Mouse (Mus musculus) embryo, embryonic 10.5 days (tissue): ENCODE results near the gene Tnfaip1.
"Not testable (repeated sequence)": the region's sequence is repeated elsewhere in the genome, so short reads cannot be mapped to it uniquely, and the experiment has no call there.

ENCODE experiments used
- DNase-seq: peaks from one replicate; pipeline ENCODE4 v3.0.0-alpha.2; 2015; ENCODE audit warnings: low spot score

Gene Tnfaip1

DNA sequence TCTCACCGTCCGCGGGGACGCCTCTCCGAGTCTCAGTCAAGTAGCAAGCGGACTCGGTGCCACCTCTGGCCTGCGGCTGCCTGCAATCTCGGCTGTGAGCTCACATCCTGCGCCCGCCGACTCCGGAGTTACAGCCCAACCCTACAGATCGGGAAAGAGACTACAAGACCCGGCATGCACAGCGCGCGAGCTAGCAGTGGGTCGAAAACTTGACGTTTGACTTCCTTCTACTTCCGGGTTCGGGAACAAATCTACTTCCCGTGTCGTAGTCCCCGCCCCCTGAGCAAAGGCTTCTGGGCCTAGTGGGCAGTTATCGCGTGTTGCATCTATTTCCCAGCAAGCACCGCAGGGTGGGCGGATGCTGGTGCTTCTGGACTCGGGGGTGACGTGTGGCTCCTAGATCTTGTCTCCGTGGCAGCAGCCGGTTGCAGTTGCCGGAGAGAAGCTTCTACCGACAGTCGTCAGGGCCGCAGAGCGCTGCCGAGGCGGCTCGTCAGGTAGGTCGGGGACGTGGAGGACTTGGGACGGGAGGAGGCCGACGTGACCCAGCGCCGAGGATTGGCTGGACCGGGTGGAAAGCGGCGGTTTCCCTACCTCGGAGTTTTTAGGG is at the start of gene Tnfaip1, which contains the start of gene Ift20:
Gene Tnfaip1 (minus strand): TSS at position 253 of the 610 bp plus-strand sequence.
Gene Ift20 (plus strand): TSS at position 282 of the 610 bp plus-strand sequence.
- peak; percentile 100 for DNase-seq

DNA sequence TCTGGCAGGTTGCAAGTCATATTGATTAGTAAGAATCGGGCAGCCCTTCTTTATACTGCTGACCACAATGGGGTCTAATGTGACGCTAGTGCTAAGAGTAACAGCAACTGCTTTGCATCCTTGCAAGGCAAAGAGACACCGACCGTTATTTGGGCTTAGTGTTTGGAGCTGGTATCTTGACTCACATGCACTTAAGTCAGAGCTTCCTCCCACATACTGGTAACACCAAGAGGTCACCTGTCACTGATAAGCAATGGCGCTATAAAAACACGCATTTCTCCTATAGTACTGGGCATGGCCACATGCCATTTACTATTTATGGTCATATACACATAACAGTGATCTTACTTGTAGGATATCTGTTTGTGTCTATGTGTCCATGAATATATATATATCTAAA is 46.7 kb upstream of the Tnfaip1 start:
- DNase-seq: no peak

DNA sequence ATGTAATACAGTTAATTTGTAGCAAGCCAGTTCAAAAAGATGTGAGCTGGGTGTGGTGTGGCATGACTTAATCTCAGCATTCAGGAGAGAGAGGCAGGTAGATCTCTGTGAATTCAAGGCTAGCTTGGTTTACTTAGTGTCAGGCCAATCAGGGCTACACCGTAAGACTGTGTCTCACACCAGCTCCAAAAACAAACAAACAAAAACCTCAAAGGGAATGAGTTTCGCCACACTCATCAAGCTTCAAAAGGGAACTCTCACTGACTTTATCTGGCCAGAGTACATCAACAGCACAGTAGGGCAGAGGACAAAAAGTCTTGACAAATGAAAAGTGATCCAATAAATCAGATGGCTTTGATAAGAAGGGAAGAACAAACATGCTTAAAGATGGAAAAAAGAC is 38.8 kb upstream of the Tnfaip1 start:
- DNase-seq: no peak

DNA sequence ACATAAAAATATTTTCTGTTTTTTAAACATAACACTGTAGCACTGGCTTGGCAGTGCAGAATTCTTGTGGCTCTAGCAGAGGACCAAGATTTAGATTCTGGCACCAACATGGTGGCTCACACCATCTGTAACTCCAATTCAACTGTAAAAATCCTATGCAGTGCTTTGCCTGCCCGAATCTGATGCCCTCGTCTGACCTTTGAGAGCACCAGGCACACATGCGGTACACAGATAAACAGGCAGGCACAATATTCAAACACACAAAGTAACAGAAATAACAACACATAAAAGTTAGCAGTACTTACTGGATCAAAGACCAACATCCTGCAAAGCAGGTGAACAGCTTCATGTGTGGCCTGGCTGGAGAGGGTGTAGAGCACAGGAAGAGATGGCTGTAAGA is 38.4 kb upstream of the Tnfaip1 start:
- no peak for DNase-seq

DNA sequence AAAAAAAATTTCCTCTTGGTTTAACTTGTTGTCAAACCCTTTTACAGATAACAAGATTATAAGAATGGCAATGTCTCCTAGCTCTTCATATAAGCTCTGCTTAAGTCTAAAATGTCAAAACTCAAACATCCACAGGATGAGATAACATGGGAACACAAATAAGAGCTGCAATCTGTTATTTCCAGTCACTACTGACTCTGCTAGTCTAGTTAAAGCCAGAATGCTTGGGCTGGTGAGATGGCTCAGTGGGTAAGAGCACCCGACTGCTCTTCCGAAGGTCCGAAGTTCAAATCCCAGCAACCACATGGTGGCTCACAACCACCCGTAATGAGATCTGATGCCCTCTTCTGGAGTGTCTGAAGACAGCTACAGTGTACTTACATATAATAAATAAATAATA is 37.9 kb upstream of the Tnfaip1 start:
- DNase-seq: not testable (repeated sequence)

DNA sequence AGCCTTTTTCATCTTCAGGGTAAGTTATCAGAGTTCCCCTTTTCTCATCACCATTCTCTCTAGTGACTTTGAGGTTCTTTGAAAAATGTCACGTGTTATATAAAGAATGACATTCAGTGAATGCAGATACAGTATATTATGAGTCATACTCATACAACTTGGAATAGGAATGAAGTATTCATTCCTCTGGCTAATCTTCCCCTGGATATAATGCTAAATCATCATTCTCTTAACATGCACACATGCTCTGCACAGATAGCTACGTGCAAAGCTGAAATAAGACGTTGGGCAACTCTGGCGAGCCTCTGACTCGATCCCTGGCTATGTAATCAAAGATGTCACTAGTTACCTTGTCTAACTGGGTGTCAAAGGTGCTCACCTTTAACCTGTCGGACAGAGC is 35.7 kb upstream of the Tnfaip1 start:
- DNase-seq: no peak

DNA sequence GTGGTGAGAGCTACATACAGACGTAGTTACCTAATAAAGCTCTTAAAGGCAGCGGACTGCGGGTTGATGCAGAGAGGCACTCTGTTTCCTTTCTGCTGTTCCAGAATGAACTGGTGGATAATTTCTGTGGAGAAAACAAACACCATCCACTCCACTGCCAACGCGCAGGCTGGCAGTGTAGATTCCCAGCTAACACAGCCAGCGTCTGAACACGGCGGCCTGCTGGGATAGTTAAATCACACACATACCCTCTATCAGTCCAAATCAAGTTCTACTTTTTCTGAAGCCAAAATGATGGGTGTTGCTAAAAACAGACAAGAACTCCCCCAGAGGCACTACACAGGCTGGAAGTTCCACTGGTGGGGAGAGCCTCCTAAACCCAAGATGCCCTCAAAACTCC is 35.3 kb upstream of the Tnfaip1 start:
- no peak for DNase-seq

DNA sequence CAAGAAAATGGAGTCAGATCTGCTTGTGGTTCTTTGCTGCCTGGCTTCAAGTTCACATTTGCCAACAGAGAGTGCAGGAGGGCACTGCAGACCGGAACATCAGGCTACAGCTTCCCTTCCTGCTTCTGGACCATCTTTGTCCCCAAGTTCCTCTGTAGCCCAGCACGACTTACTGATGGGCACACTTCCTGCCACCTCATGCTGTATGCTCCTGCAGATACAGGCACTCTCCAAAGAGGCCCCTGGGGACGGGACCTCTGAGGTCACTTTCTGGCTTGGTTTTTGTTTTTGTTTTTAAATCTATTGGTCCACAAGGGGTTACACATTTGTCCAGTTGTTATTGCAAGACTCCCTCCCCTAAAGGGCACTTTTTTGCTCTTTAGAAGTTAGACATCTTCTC is 33.7 kb upstream of the Tnfaip1 start:
- DNase-seq: peak; percentile 2

DNA sequence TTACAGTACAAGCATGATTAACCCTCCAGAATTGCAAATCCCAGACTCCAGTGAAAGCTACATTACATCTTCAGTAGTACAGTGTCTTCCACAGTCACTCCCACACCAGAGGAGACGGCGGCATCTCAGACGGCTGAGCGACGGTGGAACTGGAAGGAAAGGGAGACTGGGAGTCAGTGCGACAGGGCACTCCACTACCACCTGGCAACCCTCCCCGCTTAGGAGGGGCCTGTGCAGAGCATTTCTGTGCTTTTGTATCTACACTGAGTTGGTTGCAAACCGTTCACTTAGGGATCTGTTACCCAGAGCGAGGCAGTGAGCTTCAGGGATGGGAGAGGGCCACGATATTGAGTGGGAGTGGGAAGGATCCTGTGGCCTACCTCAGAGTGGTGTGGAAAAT is 32.7 kb upstream of the Tnfaip1 start:
- DNase-seq: no peak

DNA sequence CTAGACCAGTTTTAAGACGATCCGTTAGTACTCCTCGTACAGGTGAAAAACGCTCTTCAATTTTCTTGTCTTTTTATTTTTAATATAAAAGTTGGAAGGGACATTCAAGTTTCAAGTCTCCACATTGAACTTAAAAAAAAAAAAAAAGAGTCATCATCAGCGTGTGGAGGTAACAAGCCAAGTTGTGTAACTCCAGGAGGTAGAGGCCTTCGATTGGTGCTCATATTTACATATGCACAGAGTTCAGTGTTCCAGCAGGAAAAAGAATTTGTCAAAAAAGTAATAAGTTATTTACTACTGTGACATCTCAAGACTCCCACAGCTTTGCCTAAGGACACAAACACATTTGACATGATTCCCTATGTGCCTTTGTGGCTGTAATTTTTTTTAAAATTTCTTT is 31.5 kb upstream of the Tnfaip1 start:
- no peak for DNase-seq

DNA sequence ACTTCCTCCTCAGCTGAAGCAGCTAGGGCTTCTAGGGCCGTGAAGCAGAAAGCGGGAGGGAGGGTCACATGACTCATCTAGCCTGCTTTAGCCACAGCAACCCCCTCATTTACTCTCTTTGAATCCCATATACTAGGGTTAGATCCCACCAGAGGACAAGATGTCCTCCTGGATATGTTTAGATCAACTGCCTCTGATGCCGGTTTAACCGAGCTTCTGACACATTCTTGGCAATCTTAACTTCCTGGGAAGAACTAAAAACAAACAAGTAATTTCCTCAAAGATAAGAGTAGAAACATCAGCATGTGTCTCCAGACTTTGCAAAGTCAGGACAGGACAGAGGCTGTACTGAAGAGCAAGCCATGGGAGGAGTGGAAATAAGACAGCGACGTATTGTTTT is 30.6 kb upstream of the Tnfaip1 start:
- peak; percentile 10 for DNase-seq

DNA sequence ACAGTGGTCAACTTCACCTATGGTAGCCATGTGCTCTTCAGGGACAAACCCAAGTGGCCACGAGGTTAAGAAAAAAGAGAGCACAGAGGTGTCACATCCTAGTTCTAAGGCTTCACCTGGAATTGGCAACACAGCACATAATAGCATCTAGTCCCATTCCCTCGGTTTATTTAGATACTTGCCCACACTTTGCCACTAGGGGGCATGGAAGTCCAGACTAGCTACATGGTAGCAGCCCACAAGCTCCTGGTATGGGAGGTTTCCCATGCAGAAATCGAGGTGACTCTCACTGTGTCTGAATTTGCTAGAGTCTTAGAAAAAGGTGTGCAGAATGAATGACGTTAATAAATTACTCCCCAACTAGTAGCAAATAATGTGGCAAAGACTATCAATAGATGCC is 24.3 kb upstream of the Tnfaip1 start:
- peak; percentile 87 for DNase-seq

DNA sequence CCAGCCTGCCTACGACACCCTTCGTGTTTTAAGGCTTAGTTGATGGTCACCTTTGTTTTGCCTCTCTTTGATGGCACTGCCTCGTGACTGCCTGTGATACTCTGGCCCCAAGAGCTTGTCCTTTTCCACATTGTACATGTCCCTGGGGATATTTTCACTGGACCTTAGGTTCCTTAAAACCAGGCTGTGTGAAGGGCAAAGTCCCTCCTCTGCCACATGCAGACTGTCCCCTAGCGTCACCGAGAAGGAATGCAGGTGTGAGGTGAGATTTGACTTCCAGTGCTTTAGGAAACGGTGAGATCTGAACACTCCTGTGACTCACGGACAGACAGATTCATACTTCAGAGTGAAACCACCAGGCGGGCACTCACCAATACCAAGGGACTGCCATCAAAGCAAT is 21.1 kb upstream of the Tnfaip1 start:
- peak; percentile 10 for DNase-seq

DNA sequence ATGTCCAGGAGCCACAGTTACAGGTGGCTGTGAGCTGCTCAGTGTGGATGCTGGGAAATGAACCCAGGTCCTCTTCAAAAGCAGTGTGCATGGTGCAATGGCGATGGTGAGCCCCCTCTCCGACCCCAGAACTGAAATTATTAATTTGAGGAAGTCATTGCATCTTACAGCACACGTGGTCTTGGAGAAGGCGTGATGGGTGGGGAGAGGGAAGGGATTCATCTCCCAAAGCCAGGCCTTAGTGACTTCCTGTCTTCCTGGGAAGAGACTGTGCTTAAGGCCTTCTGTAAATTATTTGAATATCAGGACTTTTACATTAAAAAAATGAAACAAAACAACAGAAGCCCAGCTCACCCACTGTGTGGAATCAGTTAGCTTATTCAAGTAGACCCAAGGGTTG is 19.9 kb upstream of the Tnfaip1 start:
- no peak for DNase-seq

DNA sequence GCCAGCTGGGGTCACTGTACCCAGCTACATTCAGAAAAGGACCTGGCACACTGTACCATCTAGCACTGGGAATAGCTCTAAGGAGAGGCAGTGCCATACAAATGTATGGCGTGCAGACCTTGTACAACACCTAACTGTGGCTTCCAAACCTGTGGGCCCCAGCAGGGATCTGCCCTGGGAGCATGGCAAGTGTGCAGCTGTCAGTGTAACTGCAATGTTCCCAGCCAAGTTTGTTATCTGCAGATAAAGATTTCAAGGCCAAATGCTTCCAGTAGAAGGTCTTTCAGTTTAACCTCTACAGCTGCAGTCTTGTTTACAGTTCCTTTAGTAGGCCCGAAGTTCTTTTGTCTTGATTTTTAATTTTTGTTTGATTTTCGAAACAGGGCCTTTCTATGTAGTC is 19.5 kb upstream of the Tnfaip1 start:
- no peak for DNase-seq

DNA sequence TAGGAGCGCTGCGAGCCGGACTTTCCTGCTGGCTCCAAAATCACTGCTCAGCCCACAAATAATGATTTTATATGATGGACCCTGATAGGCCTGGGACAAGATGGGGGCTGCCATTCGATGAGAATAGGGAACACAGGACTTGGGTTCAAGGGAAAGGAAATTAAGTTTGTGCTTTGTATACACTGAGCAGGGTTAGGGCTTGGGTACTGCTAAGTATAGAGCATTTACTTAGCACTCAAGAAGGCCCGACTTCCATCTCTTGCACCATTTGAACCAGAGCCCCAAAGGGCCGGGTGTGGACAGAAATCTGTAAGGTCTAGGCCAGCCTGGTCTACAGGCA is 14.9 kb upstream of the Tnfaip1 start:
- DNase-seq: no peak

DNA sequence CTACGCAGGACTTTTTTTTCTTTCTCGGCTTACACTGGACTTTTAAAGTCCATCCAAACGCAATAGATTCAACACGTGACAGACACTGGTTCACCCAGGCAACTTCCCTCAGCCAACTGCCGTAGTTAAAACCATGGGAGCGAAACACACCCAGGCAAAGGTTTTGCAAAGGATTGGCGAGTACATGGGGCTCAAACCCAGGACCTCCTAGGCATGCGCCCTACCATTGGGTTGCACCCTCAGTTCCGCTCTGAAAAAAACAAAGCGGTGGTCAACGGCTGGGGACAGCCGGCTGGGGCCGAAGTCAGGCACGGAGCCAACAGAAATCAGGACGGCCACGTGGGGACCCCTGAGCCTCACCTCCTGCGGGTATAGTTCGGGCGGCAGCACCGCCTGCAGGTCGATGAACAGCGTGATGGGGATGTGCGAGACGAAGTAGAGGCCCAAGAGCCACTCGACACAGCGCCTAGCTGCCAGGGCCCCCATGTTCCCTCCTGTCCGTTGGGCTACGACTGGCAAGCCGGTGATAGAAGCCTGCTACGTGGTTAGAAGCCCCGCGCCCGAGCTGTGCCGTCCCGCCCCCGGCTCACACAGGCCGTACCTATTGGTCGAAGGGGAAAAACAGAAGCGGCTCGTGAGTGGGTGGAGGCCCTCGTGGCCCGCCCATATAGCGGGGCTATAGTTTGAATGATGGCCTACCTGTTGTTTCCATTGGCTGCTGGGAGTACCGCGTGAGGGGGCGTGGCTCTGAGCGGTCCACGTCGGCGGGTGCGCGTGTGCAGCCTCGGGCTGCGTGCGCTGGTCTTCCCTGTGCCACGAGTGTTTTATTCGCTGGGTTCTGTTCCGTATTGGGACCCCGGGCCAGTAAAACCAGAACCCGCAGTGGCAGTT is 14.3 kb upstream of the Tnfaip1 start, which contains the start of gene Tmem97:
Gene Tmem97 (minus strand): TSS at position 610 of the 891 bp plus-strand sequence.
- DNase-seq: peak; percentile 98

DNA sequence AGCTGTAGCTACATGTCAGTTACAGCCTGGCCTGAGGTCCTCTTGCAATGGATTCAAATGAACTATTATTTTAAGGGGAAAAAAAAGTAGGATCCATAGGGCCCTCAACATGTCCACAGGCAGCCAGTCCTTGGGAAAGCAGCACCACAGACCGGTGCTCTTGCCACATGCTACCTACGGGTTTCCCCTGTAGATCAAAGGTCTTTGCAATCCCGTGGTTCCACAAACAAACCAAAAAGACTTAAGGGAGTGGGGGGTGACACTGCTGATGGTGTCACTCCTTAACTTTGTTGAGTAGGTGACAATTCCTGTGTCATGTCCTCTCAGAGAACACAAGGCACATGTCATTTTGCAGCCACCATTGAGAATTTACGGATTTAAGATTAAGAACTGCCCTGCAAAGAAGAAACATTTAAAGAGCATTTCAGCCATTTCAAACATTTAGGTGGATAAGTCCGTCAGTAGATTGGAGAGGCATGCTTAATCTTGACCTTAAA is 13.4 kb upstream of the Tnfaip1 start:
- DNase-seq: peak; percentile 21

DNA sequence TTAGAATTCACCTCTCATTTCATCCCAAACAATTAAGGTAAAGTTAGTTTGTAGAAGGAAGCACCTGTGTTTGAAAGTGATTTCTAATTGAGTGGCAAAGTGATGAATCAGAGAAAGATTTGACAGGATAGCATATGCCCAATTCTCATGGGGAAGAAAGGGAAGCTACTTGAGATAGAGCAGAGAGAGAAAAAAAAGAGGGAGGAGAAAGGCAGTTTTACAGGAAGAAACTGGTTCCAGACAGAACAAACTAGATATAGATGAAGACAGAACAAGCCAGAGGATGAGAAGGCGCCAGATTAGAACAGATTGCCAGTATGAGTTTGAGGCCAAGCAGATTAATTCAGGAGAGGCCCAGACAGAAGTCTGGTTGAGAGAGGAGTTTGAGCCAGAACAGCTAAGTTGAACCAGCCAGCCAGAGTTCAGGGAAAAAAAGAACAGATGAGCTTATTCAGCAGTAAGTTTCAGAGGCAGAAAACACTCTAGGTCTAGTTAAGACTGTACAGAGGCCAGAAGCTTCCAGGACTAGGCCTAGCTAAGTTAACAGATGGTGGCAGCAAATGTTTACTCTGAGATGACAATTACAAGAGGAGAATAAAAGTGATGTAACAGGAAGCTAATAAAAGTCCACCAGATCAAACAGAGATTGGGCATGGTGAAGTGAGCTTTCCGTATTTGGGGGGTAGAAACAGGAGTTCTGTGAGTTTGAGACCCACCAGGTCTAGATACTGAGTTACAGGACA is 11.8 kb upstream of the Tnfaip1 start:
- no peak for DNase-seq

DNA sequence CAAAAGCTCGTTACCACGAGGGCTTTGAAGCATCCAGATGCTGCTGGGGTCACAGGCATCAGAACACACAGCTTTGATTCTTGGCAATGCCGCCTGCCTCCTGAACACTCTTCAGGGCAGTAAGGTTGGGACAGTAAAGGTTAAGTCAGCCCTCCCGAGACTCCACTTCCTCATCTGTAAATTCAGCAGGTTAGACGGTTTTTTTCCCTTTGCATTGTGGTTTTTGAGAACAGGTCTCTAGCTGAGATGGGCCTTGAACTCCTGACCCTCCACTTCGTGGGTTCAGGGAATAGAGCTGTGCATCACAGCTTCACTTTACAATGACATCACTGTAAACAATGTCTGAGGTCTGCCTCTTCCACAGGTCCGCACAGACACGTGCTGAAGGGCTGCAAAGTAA is 9.0 kb upstream of the Tnfaip1 start:
- no peak for DNase-seq

DNA sequence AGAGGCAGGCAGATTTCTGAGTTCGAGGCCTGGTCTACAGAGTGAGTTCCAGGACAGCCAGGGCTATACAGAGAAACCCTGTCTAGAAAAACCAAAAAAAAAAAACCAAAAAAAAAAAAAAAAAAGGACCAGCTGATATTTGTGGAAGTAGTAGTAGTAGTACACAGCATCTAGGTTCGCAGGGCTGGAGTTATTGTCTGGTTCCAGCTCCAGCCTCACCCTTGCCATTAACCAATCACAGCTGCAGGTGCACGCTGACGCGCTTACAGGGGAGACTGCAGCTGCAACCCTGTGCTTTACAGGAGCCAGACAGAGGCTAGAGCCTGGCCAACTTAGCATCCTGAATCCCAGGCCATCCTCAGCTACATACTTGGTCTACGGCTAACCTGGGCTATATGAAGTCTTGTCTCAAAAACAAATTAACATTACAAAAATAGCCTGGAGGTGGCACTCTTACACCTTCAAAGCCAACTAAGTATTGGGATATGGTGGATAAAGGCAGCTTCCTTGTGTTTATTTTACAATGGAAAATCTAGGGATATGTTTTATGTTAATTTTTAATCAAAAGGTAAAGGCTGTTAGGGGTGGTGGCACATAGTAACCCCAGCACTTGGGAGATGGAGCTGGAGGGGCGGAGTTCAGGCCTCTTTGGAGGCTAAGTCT is 8.4 kb upstream of the Tnfaip1 start:
- DNase-seq: no peak

DNA sequence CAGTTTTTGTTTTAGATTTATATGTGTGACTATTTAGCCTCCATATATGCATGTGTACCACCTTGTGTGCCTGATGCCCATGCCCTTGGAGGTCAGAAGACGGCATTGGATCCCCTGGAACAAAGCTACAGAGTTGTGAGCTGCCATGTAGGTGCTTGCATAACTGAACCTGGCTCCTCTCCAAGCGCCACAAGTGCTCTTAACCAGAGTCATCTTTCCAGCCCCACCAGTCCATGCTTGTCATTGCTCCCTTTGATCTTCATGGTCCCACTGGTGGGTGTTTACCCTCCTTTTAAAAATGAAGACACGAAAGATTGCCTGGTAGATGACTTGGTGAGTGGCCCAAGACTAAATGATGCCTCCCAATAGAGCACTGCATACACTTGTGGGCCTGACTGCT is 4.2 kb upstream of the Tnfaip1 start:
- no peak for DNase-seq
